Mouse (Mus musculus) forebrain, embryonic 15.5 days (tissue): Measurements from ENCODE around the gene Rap1gds1. TPM values are rescaled to one million over a fixed set of nuclear protein-coding genes. Genes with fewer than 3 reads are reported as not detected.

ENCODE experiments used
- ATAC-seq: fragments of 200-750 bp; cut with Nextera tagmentation; replicated peaks from 2 replicates; pipeline ENCODE4 v1.8.0; 2017; ENCODE audit warnings: mild to moderate bottlenecking, moderate TSS enrichment, moderate library complexity
- H3K27ac ChIP-seq: fragments of 300-500 bp; sonication (generic); replicated peaks from 2 replicates; pipeline ENCODE4 v1.5.1; 2015; ENCODE audit warnings: mild to moderate bottlenecking, inconsistent platforms
- H3K27me3 ChIP-seq: fragments of 300-500 bp; sonication (generic); 2 replicates; pipeline ENCODE4 v1.6.1; 2015; ENCODE audit warnings: inconsistent platforms
- H3K36me3 ChIP-seq: fragments of 300-500 bp; sonication (generic); 2 replicates; pipeline ENCODE4 v1.6.1; 2015; ENCODE audit warnings: mild to moderate bottlenecking, inconsistent platforms
- H3K4me1 ChIP-seq: fragments of 300-500 bp; sonication (generic); 2 replicates; pipeline ENCODE4 v1.6.1; 2015; ENCODE audit warnings: inconsistent platforms
- H3K4me2 ChIP-seq: fragments of 300-500 bp; sonication (generic); replicated peaks from 2 replicates; pipeline ENCODE4 v1.6.1; 2015; ENCODE audit warnings: mild to moderate bottlenecking, inconsistent platforms
- H3K4me3 ChIP-seq: fragments of 300-500 bp; sonication (generic); 2 replicates; pipeline ENCODE4 v1.5.1; 2015; ENCODE audit warnings: mild to moderate bottlenecking, inconsistent platforms
- H3K9ac ChIP-seq: fragments of 300-500 bp; sonication (generic); replicated peaks from 2 replicates; pipeline ENCODE4 v1.6.1; 2015; ENCODE audit warnings: mild to moderate bottlenecking, inconsistent platforms
- H3K9me3 ChIP-seq: fragments of 300-500 bp; sonication (generic); 2 replicates; pipeline ENCODE4 v1.6.1; 2016; ENCODE audit warnings: inconsistent platforms
- WGBS: fragments of 180-500 bp; shearing (Covaris S2); methylation state at CpG from one replicate; pipeline ENCODE4 v1.1.7; 2015; ENCODE audit warnings: mixed read lengths; 5-methylcytosine and 5-hydroxymethylcytosine counted together
- polyA plus RNA-seq: library from polyadenylated mRNA; unstranded; fragments of >200 nt; fragmentation: Nextera tagmentation; extraction: Ambion mirVana; gene quantifications from 2 replicates; pipeline ENCODE4 v1.2.1, GENCODE M21; 2015

Rap1gds1 gene
- polyA plus RNA-seq, 1 experiment from 2014 or later = 62.5 TPM

GRCm38 (mm10) chr3:139041921-139042320 lies 33.1 kb downstream of the Rap1gds1 start:
- H3K4me3 ChIP-seq = no peak overlapping the region
- no peaks in the 10 kb centered on the region for H3K36me3 ChIP-seq
- H3K9me3 ChIP-seq = no peaks in the 10 kb centered on the region
- H3K27me3 ChIP-seq = no peaks in the 10 kb centered on the region
- no peak overlapping the region for H3K4me2 ChIP-seq
- H3K9ac ChIP-seq = no peak overlapping the region
- H3K4me1 ChIP-seq = no peaks in the 10 kb centered on the region
- WGBS = 85% methylated on average over 4 of the region's 4 CpGs
- H3K27ac ChIP-seq = no peak overlapping the region
- ATAC-seq = no peak

- Histone ChIP-seq H3K27me3 (no peaks in the 10 kb centered on the region), H3K9me3 (peaks cover 4% of the 10 kb centered on the region; the same call in 1 of the 2 replicates), H3K27ac (no peak overlapping the region), H3K4me2 (no peak overlapping the region), H3K4me3 (no peak overlapping the region), H3K9ac (no peak overlapping the region), H3K36me3 (no peaks in the 10 kb centered on the region), H3K4me1 (no peaks in the 10 kb centered on the region)
- peak; percentile 23; the same call in 1 of the 2 replicates for ATAC-seq
- WGBS = 94% methylated on average over 4 of the region's 4 CpGs
Measured at GRCm38 (mm10) chr3:139037030-139037429, 38.0 kb downstream of the Rap1gds1 start.

- Histone ChIP-seq H3K4me3 (no peak overlapping the region), H3K4me2 (no peak overlapping the region), H3K4me1 (peaks cover 3% of the 10 kb centered on the region; the same call in 1 of the 2 replicates), H3K9ac (no peak overlapping the region), H3K27ac (no peak overlapping the region), H3K9me3 (peaks cover 4% of the 10 kb centered on the region; the same call in 1 of the 2 replicates), H3K27me3 (no peaks in the 10 kb centered on the region), H3K36me3 (no peaks in the 10 kb centered on the region)
- ATAC-seq = no peak
- 92% methylated on average over 6 of the region's 6 CpGs for WGBS
Measured at GRCm38 (mm10) chr3:139033179-139033578, 41.8 kb downstream of the Rap1gds1 start.

- ATAC-seq = peak; percentile 71
- Histone ChIP-seq H3K36me3 (no peaks in the 10 kb centered on the region), H3K4me2 (no peak overlapping the region), H3K27me3 (no peaks in the 10 kb centered on the region), H3K27ac (no peak overlapping the region), H3K9me3 (peaks cover 4% of the 10 kb centered on the region; the same call in 1 of the 2 replicates), H3K4me1 (peaks cover 3% of the 10 kb centered on the region; the same call in 1 of the 2 replicates), H3K4me3 (no peak overlapping the region), H3K9ac (no peak overlapping the region)
- WGBS = 39% methylated on average over 4 of the region's 4 CpGs
Measured at GRCm38 (mm10) chr3:139030644-139031227, 44.3 kb downstream of the Rap1gds1 start.

- Histone ChIP-seq H3K9ac (no peak overlapping the region), H3K27me3 (no peaks in the 10 kb centered on the region), H3K36me3 (no peaks in the 10 kb centered on the region), H3K4me3 (no peak overlapping the region), H3K4me2 (no peak overlapping the region), H3K4me1 (peaks cover 26% of the 10 kb centered on the region), H3K27ac (no peak overlapping the region), H3K9me3 (no peaks in the 10 kb centered on the region)
- ATAC-seq = no peak
- WGBS = 87% methylated on average over 5 of the region's 5 CpGs
Measured at GRCm38 (mm10) chr3:139025077-139025476, 49.9 kb downstream of the Rap1gds1 start.

GRCm38 (mm10) chr3:139023585-139023984 lies 51.4 kb downstream of the Rap1gds1 start:
- peaks cover 25% of the 10 kb centered on the region for H3K4me1 ChIP-seq
- no peaks in the 10 kb centered on the region for H3K27me3 ChIP-seq
- ATAC-seq = peak; percentile 92
- no peak overlapping the region for H3K4me2 ChIP-seq
- no peaks in the 10 kb centered on the region for H3K36me3 ChIP-seq
- H3K27ac ChIP-seq = no peak overlapping the region
- H3K9me3 ChIP-seq = no peaks in the 10 kb centered on the region
- no peak overlapping the region for H3K9ac ChIP-seq
- H3K4me3 ChIP-seq = no peak overlapping the region
- WGBS = 40% methylated on average over 8 of the region's 8 CpGs

- Histone ChIP-seq H3K4me2 (no peak overlapping the region), H3K4me1 (no peaks in the 10 kb centered on the region), H3K4me3 (no peak overlapping the region), H3K27ac (no peak overlapping the region), H3K36me3 (peaks cover 4% of the 10 kb centered on the region; the same call in 1 of the 2 replicates), H3K9ac (no peak overlapping the region), H3K9me3 (no peaks in the 10 kb centered on the region), H3K27me3 (no peaks in the 10 kb centered on the region)
- no peak for ATAC-seq
- 84% methylated on average over 9 of the region's 9 CpGs for WGBS
Measured at GRCm38 (mm10) chr3:139012352-139012751, 62.6 kb downstream of the Rap1gds1 start.

- Histone ChIP-seq H3K4me2 (no peak overlapping the region), H3K4me1 (no peaks in the 10 kb centered on the region), H3K36me3 (no peaks in the 10 kb centered on the region), H3K4me3 (no peak overlapping the region), H3K27ac (no peak overlapping the region), H3K9me3 (no peaks in the 10 kb centered on the region), H3K27me3 (no peaks in the 10 kb centered on the region), H3K9ac (no peak overlapping the region)
- ATAC-seq = 0 out of 2 replicates have a peak, but pooled peaks have one; percentile 53
Measured at GRCm38 (mm10) chr3:139005669-139006068, 69.3 kb downstream of the Rap1gds1 start.

- H3K4me2 ChIP-seq = no peak overlapping the region
- no peaks in the 10 kb centered on the region for H3K27me3 ChIP-seq
- no peak overlapping the region for H3K9ac ChIP-seq
- WGBS = 89% methylated on average over 6 of the region's 6 CpGs
- H3K9me3 ChIP-seq = no peaks in the 10 kb centered on the region
- no peaks in the 10 kb centered on the region for H3K36me3 ChIP-seq
- H3K4me3 ChIP-seq = no peak overlapping the region
- H3K27ac ChIP-seq = no peak overlapping the region
- no peaks in the 10 kb centered on the region for H3K4me1 ChIP-seq
- no peak for ATAC-seq
Measured at GRCm38 (mm10) chr3:139002774-139003173, 72.2 kb downstream of the Rap1gds1 start.

- Histone ChIP-seq H3K4me3 (no peak overlapping the region), H3K9ac (no peak overlapping the region), H3K4me1 (no peaks in the 10 kb centered on the region), H3K4me2 (no peak overlapping the region), H3K27ac (no peak overlapping the region), H3K9me3 (no peaks in the 10 kb centered on the region), H3K27me3 (no peaks in the 10 kb centered on the region), H3K36me3 (no peaks in the 10 kb centered on the region)
- 92% methylated on average over 9 of the region's 9 CpGs for WGBS
- ATAC-seq = no peak
Measured at GRCm38 (mm10) chr3:139000071-139000867, 74.7 kb downstream of the Rap1gds1 start.

- H3K4me1 ChIP-seq = no peaks in the 10 kb centered on the region
- H3K4me2 ChIP-seq = no peak overlapping the region
- no peak overlapping the region for H3K9ac ChIP-seq
- H3K36me3 ChIP-seq = no peaks in the 10 kb centered on the region
- 80% methylated on average over 5 of the region's 5 CpGs for WGBS
- ATAC-seq = no peak
- H3K27ac ChIP-seq = no peak overlapping the region
- no peak overlapping the region for H3K4me3 ChIP-seq
- H3K9me3 ChIP-seq = no peaks in the 10 kb centered on the region
- H3K27me3 ChIP-seq = no peaks in the 10 kb centered on the region
Measured at GRCm38 (mm10) chr3:138993473-138993872, 81.5 kb downstream of the Rap1gds1 start.

- H3K9me3 ChIP-seq = peaks cover 9% of the 10 kb centered on the region; the same call in 1 of the 2 replicates
- H3K9ac ChIP-seq = no peak overlapping the region
- H3K4me1 ChIP-seq = no peaks in the 10 kb centered on the region
- no peaks in the 10 kb centered on the region for H3K36me3 ChIP-seq
- WGBS = 86% methylated on average over 1 of the region's 1 CpGs
- no peak for ATAC-seq
- no peak overlapping the region for H3K27ac ChIP-seq
- no peak overlapping the region for H3K4me3 ChIP-seq
- no peaks in the 10 kb centered on the region for H3K27me3 ChIP-seq
- no peak overlapping the region for H3K4me2 ChIP-seq
Measured at GRCm38 (mm10) chr3:138991367-138991766, 83.6 kb downstream of the Rap1gds1 start.
